Mouse (Mus musculus) stomach, postnatal 0 days (tissue): ENCODE measurements around the gene Cavin4.

Experiments
- CTCF ChIP-seq: IDR thresholded peaks from 2 replicates; pipeline ENCODE4 v1.5.1; 2016; ENCODE audit warnings: antibody characterized with exemption, low read depth, mild to moderate bottlenecking, moderate library complexity
- EP300 ChIP-seq: optimal IDR thresholded peaks from 2 replicates; pipeline ENCODE3; 2016; ENCODE audit warnings: antibody characterized with exemption

DNA sequence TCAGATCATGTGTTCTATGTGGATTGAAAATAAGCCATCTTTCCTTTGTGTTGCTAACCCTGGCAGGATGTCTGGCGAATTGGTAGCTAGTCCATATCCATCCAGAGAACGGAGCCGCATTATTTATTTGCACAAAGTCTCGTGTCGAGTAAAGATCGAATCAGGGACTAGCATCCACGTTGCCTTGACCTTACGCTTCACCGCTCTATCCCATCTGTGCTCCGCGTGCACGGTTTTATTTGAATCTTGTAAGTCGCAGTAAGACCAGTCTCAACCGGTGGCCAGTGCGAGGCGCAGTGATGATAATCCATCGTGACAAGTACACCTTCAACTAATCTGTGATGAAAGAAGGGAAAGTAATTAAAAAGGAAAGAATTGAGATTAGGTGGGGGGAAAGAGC is 23.8 kb upstream of the Cavin4 start:
- TF ChIP-seq CTCF (no peak), EP300 (no peak)
